In the genomic region with DNA sequence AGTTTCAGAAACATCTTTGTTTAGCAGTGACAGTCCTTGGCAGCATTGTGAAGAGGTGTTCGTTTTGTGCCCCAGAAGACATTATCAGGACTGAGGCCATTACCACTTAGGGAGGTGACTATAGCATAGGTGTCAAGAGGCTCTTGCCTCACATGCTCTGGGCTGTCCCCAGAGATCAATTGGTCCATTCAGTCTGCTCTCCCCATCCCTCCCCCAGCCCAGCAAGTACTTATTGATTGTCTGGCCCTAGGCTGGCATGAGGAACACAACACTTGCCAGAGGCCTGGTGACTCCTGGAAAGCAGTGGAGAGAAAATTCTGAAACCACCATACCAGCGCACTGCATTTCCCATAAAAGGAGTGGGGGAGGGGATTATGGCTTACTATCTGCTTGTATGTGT, we compare ENCODE assay signal across 20 mouse cellular contexts. TPM values are rescaled to one million over a fixed set of nuclear protein-coding genes. Genes with fewer than 3 reads are reported as not detected.
DNase-seq lines count a peak whose midpoint lies in the region; ATAC-seq and TF ChIP-seq lines count a peak whose summit lies in the region.
"Had no signal": no experiment of that assay in that cellular context is flagged by ENCODE, and none has a peak within 500 bp of the region (broad histone marks: within the 10 kb centered on the region; RNA-seq: fewer than 3 reads in every experiment).

No protein-coding gene starts in this region.

- no peak overlapping the region for H3K27ac ChIP-seq in liver, adult 2 months (replicated peaks; ENCODE audit: insufficient read depth, low read depth, low read length)
- H3K27ac ChIP-seq in liver, embryonic 11.5 days (ENCODE audit: low read depth, low read length), result no peak overlapping the region
- H3K27ac ChIP-seq in liver, postnatal 0 days (ENCODE audit: low read depth), result no peak overlapping the region

- H3K4me3 ChIP-seq in liver, adult 2 months (ENCODE audit: insufficient read depth, low read depth, low read length), result no peak overlapping the region
- H3K4me3 ChIP-seq in liver, embryonic 11.5 days (ENCODE audit: low read depth, low read length), result no peak overlapping the region
- no peak overlapping the region for H3K4me3 ChIP-seq in liver, postnatal 0 days (ENCODE audit: low read depth, low read length)

- TF ChIP-seq CTCF in liver, adult 2 months (IDR thresholded peaks at IDR 0.05; ENCODE audit: low read depth, low read length), result no peak
- TF ChIP-seq CTCF in liver, postnatal 0 days (IDR thresholded peaks at IDR 0.05; ENCODE audit: low read depth), result no peak

- no peak overlapping the region for H3K9ac ChIP-seq in liver, adult 2 months (ENCODE audit: low read depth, low read length)
- no peak overlapping the region for H3K9ac ChIP-seq in liver, embryonic 11.5 days (ENCODE audit: low read depth, low read length)
- no peak overlapping the region for H3K9ac ChIP-seq in liver, postnatal 0 days (replicated peaks)

- TF ChIP-seq EP300 in liver, postnatal 0 days (IDR thresholded peaks at IDR 0.05; ENCODE audit: low read depth), result no peak

- peak; percentile 79 for DNase-seq in liver, adult 2 months (ENCODE audit: extremely low read depth, low read depth, low spot score)
- DNase-seq in liver, embryonic 11.5 days (ENCODE audit: low spot score), result no peak
- DNase-seq in liver, postnatal 0 days, result peak; percentile 41
- no peak for DNase-seq in liver
- DNase-seq: adrenal gland, adult 2 months; adrenal gland, adult 8-10 months; adrenal gland, postnatal 10 days; adrenal gland, postnatal 14 days; adrenal gland, postnatal 25 days; adrenal gland, postnatal 36 days; B cell, adult 2 months; cerebellum, adult 11 months; cerebellum, adult 11-12 months; cerebellum, adult 18-20 months had no signal

- no peaks in the 10 kb centered on the region for H3K9me3 ChIP-seq in liver, embryonic 11.5 days (ENCODE audit: control insufficient read depth, low read length)
- no peaks in the 10 kb centered on the region for H3K9me3 ChIP-seq in liver, postnatal 0 days (ENCODE audit: low read length)
- H3K9me3 ChIP-seq: G1E had no signal

- no peak overlapping the region for H3K4me2 ChIP-seq in liver, embryonic 11.5 days
- no peak overlapping the region for H3K4me2 ChIP-seq in liver, postnatal 0 days (ENCODE audit: low read depth, low read length)

- H3K36me3 ChIP-seq in liver, adult 2 months (ENCODE audit: control insufficient read depth, insufficient read depth, low read length), result no peaks in the 10 kb centered on the region
- H3K36me3 ChIP-seq in liver, embryonic 11.5 days (ENCODE audit: control insufficient read depth, insufficient read depth, low read length), result peaks cover 14% of the 10 kb centered on the region; the same call in 1 of the 2 replicates
- H3K36me3 ChIP-seq in liver, postnatal 0 days (replicated peaks; ENCODE audit: insufficient read depth, low read length), result peaks cover 9% of the 10 kb centered on the region; the same call in 1 of the 2 replicates

- no peak for TF ChIP-seq POLR2A in liver, adult 2 months (IDR thresholded peaks at IDR 0.05; ENCODE audit: extremely low read depth, insufficient read depth, low read length)

- peaks cover 9% of the 10 kb centered on the region; the same call in 1 of the 2 replicates for H3K27me3 ChIP-seq in liver, adult 2 months (ENCODE audit: control insufficient read depth, insufficient read depth, low read length)
- H3K27me3 ChIP-seq in liver, embryonic 11.5 days (replicated peaks; ENCODE audit: control insufficient read depth, insufficient read depth, low read length), result no peaks in the 10 kb centered on the region
- 0 out of 2 replicates have a peak, but pooled peaks cover 5% of the 10 kb centered on the region for H3K27me3 ChIP-seq in liver, postnatal 0 days (ENCODE audit: insufficient read depth, low read length)
- H3K27me3 ChIP-seq: CH12.LX, Patski had no signal

- no peaks in the 10 kb centered on the region for H3K79me2 ChIP-seq in liver, adult 2 months (ENCODE audit: control insufficient read depth, insufficient read depth, low read length)

- ATAC-seq in liver, embryonic 11.5 days (replicated peaks; ENCODE audit: low FRiP score), result no peak
- ATAC-seq in liver, postnatal 0 days, result peak; percentile 86
- ATAC-seq: activated CD4-positive, CD25-positive, alpha-beta regulatory T cell, adult 4 months; CD4-positive, CD25-positive, alpha-beta regulatory T cell, adult 4 months; Patski had no signal

- H3K4me1 ChIP-seq in liver, adult 2 months (ENCODE audit: control insufficient read depth, insufficient read depth, low read length), result peaks cover 9% of the 10 kb centered on the region
- H3K4me1 ChIP-seq in liver, embryonic 11.5 days (replicated peaks; ENCODE audit: control insufficient read depth, insufficient read depth, low read length), result no peaks in the 10 kb centered on the region
- no peaks in the 10 kb centered on the region for H3K4me1 ChIP-seq in liver, postnatal 0 days (ENCODE audit: insufficient read depth)

- whole genome bisulfite sequencing in liver, adult 2 months, result 26% methylated on average over 2 of the region's 2 CpGs
- 69% methylated on average over 2 of the region's 2 CpGs for WGBS in liver, embryonic 11.5 days
- 62% methylated on average over 2 of the region's 2 CpGs for WGBS in liver, postnatal 0 days (ENCODE audit: insufficient replicate concordance)

RNA-seq across cellular contexts. Expression of gene Slc4a3, which starts 8.5 kb away (rescaled TPM):
- total RNA-seq in liver, adult 2 months (2014; rRNA removed), result 0.34 and 0.37 TPM in 2 replicates
- 0.63 and 0.76 TPM in 2 replicates for polyA plus RNA-seq in liver, adult 2 months (2012; rRNA removed)
- polyA plus RNA-seq in liver, embryonic 11.5 days (2014; fragmentation: Nextera tagmentation; extraction: Ambion mirVana), result 5.2 and 5.4 TPM in 2 replicates
- polyA plus RNA-seq in liver, postnatal 0 days (2015; fragmentation: Nextera tagmentation; extraction: Ambion mirVana), result 0.40 and 0.42 TPM in 2 replicates
- total RNA-seq: MEL had no signal
- polyA plus RNA-seq: CD4-positive, CD25-positive, alpha-beta regulatory T cell, adult 4 months; G1E had no signal

RNA-seq across cellular contexts. Expression of gene Stk11ip, which starts 16.3 kb away (rescaled TPM):
- 3.2 and 3.3 TPM in 2 replicates for total RNA-seq in liver, adult 2 months (2014; rRNA removed)
- 5.4 and 7.8 TPM in 2 replicates for polyA plus RNA-seq in liver, adult 2 months (2012; rRNA removed)
- 15.4 and 15.6 TPM in 2 replicates for polyA plus RNA-seq in liver, embryonic 11.5 days (2014; fragmentation: Nextera tagmentation; extraction: Ambion mirVana)
- 3.3 TPM in 2 replicates for polyA plus RNA-seq in liver, postnatal 0 days (2015; fragmentation: Nextera tagmentation; extraction: Ambion mirVana)

RNA-seq across cellular contexts. Expression of gene Inha, which starts 30.7 kb away (rescaled TPM):
- total RNA-seq in liver, adult 2 months (2014; rRNA removed), result not detected in 2 replicates
- 0.44 and 0.53 TPM in 2 replicates for polyA plus RNA-seq in liver, adult 2 months (2012; rRNA removed)
- polyA plus RNA-seq in liver, embryonic 11.5 days (2014; fragmentation: Nextera tagmentation; extraction: Ambion mirVana), result 0.84 and 1.4 TPM in 2 replicates
- polyA plus RNA-seq in liver, postnatal 0 days (2015; fragmentation: Nextera tagmentation; extraction: Ambion mirVana), result 0.33 and 0.36 TPM in 2 replicates
- total RNA-seq: CH12.LX, G1E, MEL had no signal
- polyA plus RNA-seq: activated CD4-positive, CD25-positive, alpha-beta regulatory T cell, adult 4 months; CD4-positive, CD25-positive, alpha-beta regulatory T cell, adult 4 months; G1E had no signal

RNA-seq across cellular contexts. Expression of gene Obsl1, which starts 31.3 kb away (rescaled TPM):
- total RNA-seq in liver, adult 2 months (2014; rRNA removed), result 0.65 and 1.5 TPM in 2 replicates
- 0.51 and 1.3 TPM in 2 replicates for polyA plus RNA-seq in liver, adult 2 months (2012; rRNA removed)
- 42.5 and 45.6 TPM in 2 replicates for polyA plus RNA-seq in liver, embryonic 11.5 days (2014; fragmentation: Nextera tagmentation; extraction: Ambion mirVana)
- polyA plus RNA-seq in liver, postnatal 0 days (2015; fragmentation: Nextera tagmentation; extraction: Ambion mirVana), result 3.4 and 4.5 TPM in 2 replicates
- polyA plus RNA-seq: activated CD4-positive, CD25-positive, alpha-beta regulatory T cell, adult 4 months; CD4-positive, CD25-positive, alpha-beta regulatory T cell, adult 4 months; G1E had no signal

RNA-seq across cellular contexts. Expression of gene Tmem198, which starts 58.3 kb away (rescaled TPM):
- 0.55 TPM in 1 of 2 replicates, not detected in the other for total RNA-seq in liver, adult 2 months (2014; rRNA removed)
- 0.06 and 0.15 TPM in 2 replicates for polyA plus RNA-seq in liver, adult 2 months (2012; rRNA removed)
- 0.15 and 0.26 TPM in 2 replicates for polyA plus RNA-seq in liver, embryonic 11.5 days (2014; fragmentation: Nextera tagmentation; extraction: Ambion mirVana)
- 0.08 TPM in 1 of 2 replicates, not detected in the other for polyA plus RNA-seq in liver, postnatal 0 days (2015; fragmentation: Nextera tagmentation; extraction: Ambion mirVana)
- polyA plus RNA-seq: CD4-positive, CD25-positive, alpha-beta regulatory T cell, adult 4 months had no signal

Comparison
In these comparisons a context has a peak if more than half of its experiments do, and no peak if none do; other contexts are left out.
1. DNase-seq: peak in liver, adult 2 months (single experiment) and liver, postnatal 0 days (single experiment); none in liver, embryonic 11.5 days (single experiment) and liver (single experiment).